Mouse (Mus musculus): ENCODE measurements at regions not wholly inside any gene's neighbourhood (a gene's known extent, or its start where the extent isn't known, plus 50 kb on each side); places are given as distances from the start of the nearest gene placed in this dataset.

- TF ChIP-seq CTCF (IDR thresholded peaks at IDR 0.05; ENCODE audit: extremely low read depth, insufficient read length, insufficient replicate concordance, low read depth, low read length) (peak; percentile 94; the same call in 1 of the 2 replicates), POLR2A (IDR thresholded peaks at IDR 0.05; ENCODE audit: low read depth, low read length) (no peak)
Measured at GRCm38 (mm10) chr16:50045552-50046547, 245.5 kb downstream of the Cd47 start.
